ENCODE assay signal across 26 mouse cellular contexts in genomic region chr5:79083170-79083569, GRCm38 (mm10).
"Had no signal": no experiment of that assay in that cellular context is flagged by ENCODE, and none has a peak within 500 bp of the region (broad histone marks: within the 10 kb centered on the region; RNA-seq: fewer than 3 reads in every experiment).

No protein-coding gene starts in this region.

- H3K4me3 ChIP-seq: heart, adult 2 months; heart, embryonic 12.5 days; hindbrain, embryonic 10.5 days; hindbrain, embryonic 12.5 days; intestine, embryonic 15.5 days; layer of hippocampus, adult 2 months; left cerebral cortex, adult 2 months; limb, embryonic 10.5 days; limb, embryonic 12.5 days; liver, embryonic 13.5 days; liver, embryonic 15.5 days had no signal

- ATAC-seq: hindbrain, embryonic 16.5 days; inflammation-experienced regulatory T-cells, adult 6 months; intestine, embryonic 15.5 days; intestine, postnatal 0 days had no signal

- H3K9me3 ChIP-seq: hindbrain, embryonic 10.5 days; hindbrain, embryonic 12.5 days; intestine, embryonic 15.5 days; limb, embryonic 10.5 days; limb, embryonic 12.5 days; liver, embryonic 13.5 days; liver, embryonic 15.5 days had no signal

- H3K36me3 ChIP-seq: heart, embryonic 12.5 days; hindbrain, embryonic 10.5 days; hindbrain, embryonic 12.5 days; intestine, embryonic 15.5 days; limb, embryonic 10.5 days; limb, embryonic 12.5 days; liver, embryonic 13.5 days; liver, embryonic 15.5 days had no signal

- DNase-seq: gastrocnemius, postnatal 14 days; gastrocnemius, postnatal 36 days; heart, adult 11 months; heart, adult 2 months; heart, postnatal 10 days; heart, postnatal 4 days; kidney, adult 18-20 months; kidney, adult 8-10 months; kidney, postnatal 10 days; kidney, postnatal 25 days; kidney, postnatal 4 days; liver; liver, embryonic 13.5 days had no signal

- H3K4me1 ChIP-seq: heart, embryonic 12.5 days; hindbrain, embryonic 10.5 days; hindbrain, embryonic 12.5 days; intestine, embryonic 15.5 days; limb, embryonic 10.5 days; limb, embryonic 12.5 days; liver, embryonic 13.5 days; liver, embryonic 15.5 days had no signal

- H3K27me3 ChIP-seq: heart, embryonic 12.5 days; hindbrain, embryonic 12.5 days; intestine, embryonic 15.5 days; limb, embryonic 12.5 days; liver, embryonic 13.5 days; liver, embryonic 15.5 days had no signal

- H3K27ac ChIP-seq: heart, adult 2 months; hindbrain, embryonic 10.5 days; hindbrain, embryonic 12.5 days; hindbrain, embryonic 14.5 days; intestine, embryonic 15.5 days; layer of hippocampus, adult 2 months; left cerebral cortex, adult 2 months; limb, embryonic 10.5 days; limb, embryonic 12.5 days; liver, embryonic 13.5 days; liver, embryonic 15.5 days had no signal
